Mouse (Mus musculus) liver, adult 2 months (tissue): ENCODE measurements around the gene Jmjd7. TPM values are rescaled to one million over a fixed set of nuclear protein-coding genes. Genes with fewer than 3 reads are reported as not detected.

Experiments used
- DNase-seq: peaks from one replicate; pipeline ENCODE4 v3.0.0-alpha.2; 2011; ENCODE audit warnings: low read depth, low spot score; ENCODE audit errors: extremely low read depth
- H3K27ac ChIP-seq: fragments of 200-500 bp; replicated peaks from 2 replicates; pipeline ENCODE4 v1.5.1; 2012; ENCODE audit warnings: low read depth, mild to moderate bottlenecking, control low read depth, inconsistent platforms, low read length; ENCODE audit not compliant: insufficient read depth
- H3K27me3 ChIP-seq: fragments of 200-500 bp; 2 replicates; pipeline ENCODE4 v1.6.1; 2012; ENCODE audit warnings: mild to moderate bottlenecking, moderate library complexity, low read length, inconsistent platforms; ENCODE audit not compliant: control insufficient read depth, insufficient read depth
- H3K36me3 ChIP-seq: fragments of 200-500 bp; 2 replicates; pipeline ENCODE4 v1.6.1; 2012; ENCODE audit warnings: low read length, inconsistent platforms; ENCODE audit not compliant: control insufficient read depth, insufficient read depth
- H3K4me1 ChIP-seq: fragments of 200-500 bp; 2 replicates; pipeline ENCODE4 v1.6.1; 2011; ENCODE audit warnings: low read length; ENCODE audit not compliant: control insufficient read depth, insufficient read depth
- H3K4me3 ChIP-seq: fragments of 200-500 bp; 2 replicates; pipeline ENCODE4 v1.5.1; 2011; ENCODE audit warnings: low read depth, mild to moderate bottlenecking, control low read depth, low read length, moderate library complexity; ENCODE audit not compliant: insufficient read depth
- H3K79me2 ChIP-seq: fragments of 200-500 bp; 2 replicates; pipeline ENCODE4 v1.6.1; 2012; ENCODE audit warnings: inconsistent platforms, mild to moderate bottlenecking, low read length, moderate library complexity; ENCODE audit not compliant: control insufficient read depth, insufficient read depth
- H3K9ac ChIP-seq: fragments of 200-500 bp; 2 replicates; pipeline ENCODE4 v1.6.1; 2012; ENCODE audit warnings: low read depth, mild to moderate bottlenecking, control low read depth, inconsistent platforms, low read length
- CTCF ChIP-seq: fragments of 200-500 bp; IDR thresholded peaks from 2 replicates; pipeline ENCODE4 v1.5.1; 2011; ENCODE audit warnings: low read depth, low read length, control low read depth
- POLR2A ChIP-seq: fragments of 200-500 bp; IDR thresholded peaks from 2 replicates; pipeline ENCODE4 v1.6.1; 2011; ENCODE audit warnings: low read length, control low read depth; ENCODE audit not compliant: insufficient read depth; ENCODE audit errors: extremely low read depth
- WGBS: fragments of 180-500 bp; shearing (Covaris S2); methylation state at CpG from one replicate; pipeline ENCODE4 v1.1.7; 2018; 5-methylcytosine and 5-hydroxymethylcytosine counted together
- polyA plus RNA-seq: library from polyadenylated mRNA; depleted of rRNA; stranded (reverse); fragments of >200 nt; gene quantifications from 2 replicates; pipeline ENCODE4 v1.2.3, GENCODE M21; 2012; rRNA removed
- total RNA-seq: library from RNA; depleted of rRNA; stranded (reverse); fragments of >200 nt; gene quantifications from 2 replicates; pipeline ENCODE4 v1.2.3, GENCODE M21; 2014; rRNA removed

The Jmjd7 gene
- total RNA-seq (1.7 and 2.8 TPM in 2 replicates), polyA plus RNA-seq (4.6 and 6.5 TPM in 2 replicates)

DNA sequence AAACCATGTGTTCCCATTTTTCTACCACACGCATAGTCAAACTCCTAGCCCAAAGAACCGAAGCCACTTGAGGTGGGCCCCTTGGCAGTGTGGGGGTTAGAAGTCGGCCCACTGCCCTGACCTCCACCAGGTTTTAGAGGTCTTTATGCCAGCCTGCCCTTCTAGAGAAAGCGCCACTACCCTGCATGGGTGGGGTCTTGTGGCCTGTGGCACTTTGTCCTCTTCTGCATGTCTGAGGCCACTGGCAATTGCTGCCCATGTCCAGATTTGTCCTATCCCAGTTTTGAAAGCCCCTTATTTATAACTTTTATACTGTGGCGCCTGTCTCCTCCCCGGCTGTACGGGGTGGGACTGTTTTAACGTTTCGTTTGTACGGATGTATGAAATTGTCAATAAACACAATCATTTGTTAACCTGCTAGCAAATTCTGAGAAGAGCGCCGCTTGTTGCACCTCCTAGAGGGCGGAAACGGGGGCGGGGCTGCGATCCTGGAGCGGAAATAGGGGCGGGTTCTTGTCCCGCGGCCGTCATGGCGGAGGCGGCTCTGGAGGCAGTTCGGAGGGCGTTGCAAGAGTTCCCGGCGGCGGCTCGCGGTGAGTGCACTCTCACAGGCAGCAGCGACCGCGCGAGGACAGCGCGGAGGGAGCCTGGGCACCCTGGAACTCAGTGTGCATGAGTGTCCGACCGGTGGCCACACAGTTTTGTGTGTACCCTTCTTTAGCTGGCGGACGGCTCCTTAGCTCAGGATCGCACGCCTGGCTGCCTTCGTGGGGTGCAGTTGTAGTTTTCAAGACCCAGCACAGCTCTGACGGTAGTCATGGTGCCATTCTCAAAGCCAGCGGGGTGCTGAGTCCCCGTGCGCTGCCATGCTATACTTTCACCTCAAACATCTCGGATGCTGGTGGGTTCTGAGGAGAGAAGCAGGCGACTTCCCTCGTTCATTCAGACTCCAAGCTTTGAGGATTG is at the start of gene Jmjd7, which contains the start of gene Gm28042:
TSS of gene Jmjd7 (plus strand) at position 500 of the 966 bp plus-strand sequence.
TSS of gene Gm28042 (plus strand) at position 510 of the 966 bp plus-strand sequence.
- peaks cover 5% of the 10 kb centered on the region for H3K4me1 ChIP-seq
- H3K27ac ChIP-seq = peak within 1 kb of the TSS; percentile 62
- H3K36me3 ChIP-seq = no peaks in the 10 kb centered on the region
- WGBS = 6% methylated on average over 50 of the region's 50 CpGs
- H3K27me3 ChIP-seq = no peaks in the 10 kb centered on the region
- no peaks in the 10 kb centered on the region for H3K79me2 ChIP-seq
- peak; percentile 75 for DNase-seq
- H3K9ac ChIP-seq = peak within 1 kb of the TSS; percentile 80
- H3K4me3 ChIP-seq = peak within 1 kb of the TSS; percentile 73
- TF ChIP-seq CTCF = no peak
- TF ChIP-seq POLR2A = peak; percentile 88

GRCm38 (mm10) chr2:119980343-119980986 is 46.8 kb upstream of the Jmjd7 start:
- DNase-seq = no peak
- no peak overlapping the region for H3K9ac ChIP-seq
- H3K4me1 ChIP-seq = no peaks in the 10 kb centered on the region
- H3K27me3 ChIP-seq = no peaks in the 10 kb centered on the region
- H3K4me3 ChIP-seq = no peak overlapping the region
- no peaks in the 10 kb centered on the region; the same call in 1 of the 2 replicates for H3K79me2 ChIP-seq
- 97% methylated on average over 7 of the region's 7 CpGs for WGBS
- TF ChIP-seq POLR2A (no peak), CTCF (no peak)
- H3K36me3 ChIP-seq = peaks cover 4% of the 10 kb centered on the region; the same call in 1 of the 2 replicates
- H3K27ac ChIP-seq = no peak overlapping the region

GRCm38 (mm10) chr2:119981631-119982030 is 45.7 kb upstream of the Jmjd7 start:
- DNase-seq = no peak

DNA sequence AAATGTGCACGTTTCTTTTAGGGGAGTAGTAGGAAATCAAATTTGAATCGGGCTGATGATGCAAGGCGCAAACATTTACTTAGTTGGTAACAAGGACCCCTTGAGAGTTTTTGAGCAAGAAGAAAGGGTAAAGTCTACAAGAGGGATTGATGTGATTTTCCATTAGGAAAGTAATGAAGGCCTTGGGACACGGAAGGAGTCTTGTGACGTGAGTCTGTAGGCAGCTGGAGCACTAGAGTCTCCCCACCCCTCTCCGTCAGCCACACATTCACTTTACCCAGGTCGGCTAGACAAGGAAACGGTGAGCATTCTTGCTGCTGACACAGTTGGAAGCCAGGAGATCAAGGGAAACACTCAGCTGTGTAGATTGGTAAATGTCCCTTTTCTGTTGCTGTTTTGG is 41.4 kb upstream of the Jmjd7 start:
- peaks cover 4% of the 10 kb centered on the region; the same call in 1 of the 2 replicates for H3K36me3 ChIP-seq
- WGBS = 75% methylated on average over 8 of the region's 8 CpGs
- no peak overlapping the region for H3K9ac ChIP-seq
- H3K27me3 ChIP-seq = no peaks in the 10 kb centered on the region
- no peak for TF ChIP-seq CTCF
- TF ChIP-seq POLR2A = no peak
- no peak overlapping the region for H3K27ac ChIP-seq
- H3K4me3 ChIP-seq = no peak overlapping the region
- DNase-seq = no peak
- H3K4me1 ChIP-seq = peaks cover 6% of the 10 kb centered on the region; the same call in 1 of the 2 replicates
- no peaks in the 10 kb centered on the region; the same call in 1 of the 2 replicates for H3K79me2 ChIP-seq

More at GRCm38 (mm10) chr2:119981631-119982030, 45.7 kb upstream of the Jmjd7 start:
- Histone ChIP-seq H3K36me3 (peaks cover 4% of the 10 kb centered on the region; the same call in 1 of the 2 replicates), H3K9ac (no peak overlapping the region), H3K79me2 (no peaks in the 10 kb centered on the region; the same call in 1 of the 2 replicates), H3K4me1 (no peaks in the 10 kb centered on the region), H3K27me3 (no peaks in the 10 kb centered on the region), H3K4me3 (no peak overlapping the region), H3K27ac (no peak overlapping the region)
- WGBS = 90% methylated on average over 2 of the region's 2 CpGs
- TF ChIP-seq CTCF = no peak

GRCm38 (mm10) chr2:119986369-119986768 is 40.9 kb upstream of the Jmjd7 start:
- WGBS = 83% methylated on average over 6 of the region's 6 CpGs
- TF ChIP-seq POLR2A (no peak), CTCF (no peak)
- H3K4me3 ChIP-seq = no peak overlapping the region
- no peak overlapping the region for H3K9ac ChIP-seq
- no peak overlapping the region for H3K27ac ChIP-seq
- H3K79me2 ChIP-seq = no peaks in the 10 kb centered on the region; the same call in 1 of the 2 replicates
- no peak for DNase-seq
- peaks cover 6% of the 10 kb centered on the region; the same call in 1 of the 2 replicates for H3K4me1 ChIP-seq
- no peaks in the 10 kb centered on the region for H3K27me3 ChIP-seq
- H3K36me3 ChIP-seq = peaks cover 4% of the 10 kb centered on the region; the same call in 1 of the 2 replicates
